Mouse (Mus musculus) frontal cortex, adult 2 months (tissue): ENCODE results near the gene Ralgps2. TPM values are rescaled to one million over a fixed set of nuclear protein-coding genes. Genes with fewer than 3 reads are reported as not detected.

Experiments used
- DNase-seq, 2 experiments: peaks; one replicate each; pipeline ENCODE4 v3.0.0; 2022; ENCODE audit warnings: low spot score in 1 of 2; ENCODE audit errors: extremely low spot score in 1 of 2
- polyA plus RNA-seq: library from polyadenylated mRNA; depleted of rRNA; stranded (reverse); fragments of >200 nt; gene quantifications from 2 replicates; pipeline ENCODE4 v1.2.3, GENCODE M21; 2012

The Ralgps2 gene
- polyA plus RNA-seq, 1 experiment, result 35.4 TPM

DNA sequence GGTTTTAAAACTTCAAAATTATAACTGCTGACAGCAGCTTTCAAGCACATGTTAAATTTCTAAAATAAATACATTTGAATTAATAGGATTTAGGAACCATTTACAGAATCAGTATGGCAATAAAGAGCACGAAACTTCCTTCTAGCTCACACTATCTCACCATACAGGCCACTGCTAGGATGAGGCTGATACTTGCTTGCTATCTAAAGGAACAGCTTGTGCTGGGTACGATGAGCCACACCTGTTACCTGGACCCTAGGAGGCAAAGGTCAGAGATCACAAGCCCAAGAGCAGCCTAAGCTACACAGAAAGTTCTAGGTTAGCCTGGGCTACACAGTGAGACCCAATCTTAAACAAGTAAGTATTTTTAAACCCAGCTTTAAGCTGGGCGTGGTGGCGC is 30.2 kb downstream of the Ralgps2 start:
- no peak for DNase-seq

DNA sequence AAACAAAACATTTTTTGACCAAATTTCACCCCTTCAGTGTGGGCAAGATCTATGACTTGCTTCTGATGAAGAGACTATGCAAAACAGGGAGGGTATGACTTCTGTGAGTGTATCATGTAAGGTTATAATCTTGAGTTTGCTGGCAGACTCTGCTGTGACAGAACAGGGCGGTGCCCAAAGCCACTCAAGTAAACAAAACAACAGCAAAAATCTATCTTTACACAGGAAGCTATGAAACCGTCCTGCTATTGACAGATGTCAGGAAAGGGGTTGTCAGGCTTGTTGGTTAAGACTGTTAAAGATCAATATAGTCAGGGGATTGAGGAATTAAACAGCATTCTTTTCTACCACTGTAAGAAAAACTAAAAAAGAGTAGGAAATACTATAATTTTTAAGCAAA is 33.8 kb downstream of the Ralgps2 start:
- no peak for DNase-seq

DNA sequence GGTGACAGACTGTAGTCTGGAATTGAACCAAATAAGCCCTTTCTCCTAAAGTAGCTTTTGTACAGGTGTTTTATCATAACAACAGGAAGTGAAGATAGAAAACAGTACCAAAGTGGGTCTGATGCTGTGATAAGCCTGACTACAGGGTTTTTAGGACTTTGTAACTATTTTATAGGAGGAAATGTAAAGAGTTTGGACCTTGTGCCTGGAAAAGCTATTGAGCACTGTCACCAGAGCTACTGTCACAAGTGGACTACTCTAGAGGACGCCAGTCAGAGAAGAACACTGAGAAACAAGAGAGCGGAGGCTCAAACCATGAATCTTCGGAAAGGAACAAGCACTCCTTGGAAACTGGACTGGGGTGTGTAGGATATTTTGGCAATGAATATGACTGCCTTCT is 35.5 kb downstream of the Ralgps2 start:
- DNase-seq, result no peak

DNA sequence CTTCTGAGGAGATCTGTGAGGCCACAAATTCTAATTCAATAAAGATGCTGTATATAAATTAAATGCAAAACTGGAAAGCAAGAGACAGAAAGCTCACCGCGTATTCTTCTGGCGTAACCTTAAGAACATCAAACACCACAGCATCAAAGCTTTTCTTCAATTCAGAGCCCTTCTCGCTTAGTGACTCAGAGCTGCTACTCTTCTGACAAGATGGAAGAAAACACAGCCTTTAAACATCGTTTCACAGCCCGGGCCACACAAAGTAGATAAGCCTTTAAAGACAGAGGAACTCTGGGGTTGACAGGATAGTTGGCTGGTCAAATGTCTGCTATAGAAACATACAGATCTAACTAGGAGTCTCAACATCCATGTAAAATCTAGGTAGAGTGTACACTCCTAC is 37.7 kb downstream of the Ralgps2 start:
- no peak for DNase-seq

DNA sequence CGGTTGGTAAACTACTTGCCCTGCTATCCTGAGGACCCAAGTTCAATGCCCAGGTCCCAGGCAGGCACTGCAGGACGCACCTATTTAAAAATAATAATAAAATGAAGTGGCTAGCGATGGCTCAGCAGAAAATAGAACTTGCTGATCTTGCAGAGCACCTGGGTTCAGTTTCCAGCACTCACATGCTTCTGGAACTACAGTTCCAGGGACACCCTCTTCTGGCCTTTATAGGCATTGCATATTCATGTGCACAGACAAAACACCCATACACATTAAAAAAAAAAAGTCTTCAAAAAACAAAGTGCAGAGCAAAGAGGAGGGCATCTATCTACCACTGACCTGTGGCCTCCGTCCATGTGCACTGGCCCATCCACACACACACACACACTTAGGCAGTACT is 47.9 kb downstream of the Ralgps2 start:
- no peak for DNase-seq

DNA sequence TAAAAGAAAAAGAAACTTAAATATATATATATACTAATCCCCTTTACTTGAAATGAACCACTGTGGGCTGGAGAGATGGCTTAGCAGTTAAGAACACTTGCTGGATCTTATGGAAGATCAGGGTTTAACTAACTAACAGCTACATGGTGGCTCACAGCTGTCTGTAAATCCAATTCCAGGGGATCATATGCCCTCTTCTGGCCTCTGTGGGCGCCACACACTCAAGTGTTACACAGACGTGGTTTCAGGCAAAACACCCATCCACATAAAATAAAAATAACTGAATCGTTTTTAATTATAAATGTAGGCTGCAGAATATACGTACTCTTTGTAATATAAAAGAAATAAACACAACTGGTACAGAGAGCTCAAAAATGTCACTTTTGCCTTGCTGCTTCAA is 50.6 kb downstream of the Ralgps2 start:
- DNase-seq, result no peak

DNA sequence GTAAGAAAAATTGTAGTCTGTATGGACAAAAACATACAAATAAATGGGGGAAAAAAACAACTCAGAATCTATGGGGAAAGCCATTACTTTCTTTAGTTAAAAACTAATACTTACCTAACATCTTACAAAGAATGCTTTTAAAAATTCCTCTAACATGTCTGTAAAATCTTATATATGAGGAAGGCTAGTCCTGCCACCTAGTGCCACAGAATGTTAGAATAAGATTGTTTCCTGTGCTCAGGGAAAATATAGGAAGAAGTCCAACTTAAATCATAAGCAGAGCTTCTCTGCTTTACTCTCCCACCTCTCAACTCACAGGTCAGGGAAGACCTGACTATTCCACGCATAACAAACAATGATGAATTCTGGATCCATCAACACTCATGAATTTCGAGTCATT is 53.5 kb downstream of the Ralgps2 start:
- no peak for DNase-seq

DNA sequence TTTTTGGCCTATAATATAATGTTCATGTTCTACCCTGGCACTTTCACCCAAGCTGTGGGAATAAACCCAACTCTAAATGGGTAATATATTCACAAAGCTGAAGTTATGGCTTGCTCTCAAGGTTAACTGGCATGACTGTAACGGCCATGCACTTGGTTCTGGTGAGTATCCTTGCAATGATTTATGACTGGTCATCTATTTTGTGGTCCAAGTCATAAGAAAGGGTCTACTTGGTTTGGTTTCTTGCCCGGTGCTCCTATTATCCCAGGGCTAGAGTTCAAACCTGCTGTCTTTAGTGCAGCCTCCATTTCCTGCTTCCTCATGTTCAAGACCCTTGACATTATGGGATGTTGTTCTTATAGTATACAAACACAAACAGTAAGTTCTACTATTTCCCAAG is 54.6 kb downstream of the Ralgps2 start:
- DNase-seq, result no peak

DNA sequence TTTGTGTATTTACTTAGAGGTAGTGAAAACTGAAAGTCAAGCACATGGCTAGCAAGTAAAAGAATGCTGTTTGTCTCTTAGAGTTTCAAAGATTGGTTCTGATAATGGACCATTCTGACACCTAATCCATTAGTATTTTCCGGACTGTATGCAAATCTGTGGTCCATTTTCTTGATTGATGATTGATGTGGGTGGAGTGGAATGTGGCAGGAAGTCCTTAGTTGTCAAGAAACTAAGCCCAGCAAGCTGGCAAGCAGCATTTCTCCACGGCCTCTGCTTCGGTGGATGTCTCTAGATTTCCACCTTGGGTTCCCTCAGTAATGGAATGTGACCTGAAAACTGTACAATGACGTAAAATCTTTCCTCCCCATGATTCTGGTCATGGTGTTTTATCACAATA is 68.8 kb downstream of the Ralgps2 start:
- DNase-seq, result no peak

DNA sequence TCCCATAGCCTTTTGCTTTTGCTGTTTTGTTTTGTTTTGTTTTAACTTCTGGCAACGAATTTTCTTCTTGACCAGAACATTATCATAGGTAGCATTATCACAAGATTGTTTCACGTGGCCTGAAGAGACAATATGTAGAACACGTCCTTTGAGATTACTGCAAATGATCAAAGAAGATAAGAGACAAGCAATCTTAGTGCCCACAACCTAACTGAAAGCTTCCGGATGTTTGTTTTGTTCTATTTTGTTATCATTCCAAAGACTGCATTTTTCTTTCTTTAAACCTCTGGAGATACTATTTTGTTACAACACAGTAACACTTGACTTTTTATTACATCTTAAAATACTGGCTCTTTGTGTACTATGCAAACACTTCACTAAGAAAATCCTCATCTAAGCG is 69.4 kb downstream of the Ralgps2 start:
- no peak for DNase-seq

DNA sequence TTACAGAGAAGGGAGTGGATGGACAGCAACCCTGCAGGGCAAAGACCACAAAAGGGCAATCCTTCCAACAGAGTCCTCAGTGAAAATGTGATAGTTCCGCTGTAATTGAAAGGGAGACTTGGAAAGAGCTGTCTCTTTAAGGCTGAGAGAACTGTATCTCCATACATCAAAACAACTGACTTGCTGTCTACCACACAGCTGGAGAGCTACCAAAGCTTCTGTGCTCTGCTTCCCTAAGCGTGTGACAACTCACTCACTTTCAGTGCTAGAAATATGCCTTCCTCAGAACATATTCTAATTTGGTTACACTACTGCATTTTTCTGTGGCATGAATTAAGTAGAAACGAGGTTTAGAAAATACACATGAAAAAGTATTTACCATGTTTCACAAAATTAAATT is 75.2 kb downstream of the Ralgps2 start:
- DNase-seq, result peak; percentile 38 to 70

DNA sequence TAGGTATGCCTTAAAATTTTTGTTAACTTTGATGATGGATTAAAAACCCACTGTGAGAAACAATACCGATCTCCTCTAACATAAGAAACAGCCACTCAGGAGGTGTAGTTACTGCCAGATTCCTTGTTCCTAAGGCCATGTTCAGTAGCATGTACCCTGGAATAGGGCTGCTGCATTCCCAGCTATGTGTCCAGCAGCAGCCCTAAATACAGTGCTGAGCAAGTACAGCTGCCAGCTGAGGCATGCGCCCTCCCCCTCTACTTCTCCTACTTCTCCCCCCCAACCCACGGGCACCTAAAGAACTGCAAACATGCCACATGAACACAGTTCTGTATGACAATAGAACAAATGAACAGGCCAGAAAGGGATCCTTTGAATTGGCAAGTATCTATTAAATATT is 75.7 kb downstream of the Ralgps2 start:
- DNase-seq, result no peak

DNA sequence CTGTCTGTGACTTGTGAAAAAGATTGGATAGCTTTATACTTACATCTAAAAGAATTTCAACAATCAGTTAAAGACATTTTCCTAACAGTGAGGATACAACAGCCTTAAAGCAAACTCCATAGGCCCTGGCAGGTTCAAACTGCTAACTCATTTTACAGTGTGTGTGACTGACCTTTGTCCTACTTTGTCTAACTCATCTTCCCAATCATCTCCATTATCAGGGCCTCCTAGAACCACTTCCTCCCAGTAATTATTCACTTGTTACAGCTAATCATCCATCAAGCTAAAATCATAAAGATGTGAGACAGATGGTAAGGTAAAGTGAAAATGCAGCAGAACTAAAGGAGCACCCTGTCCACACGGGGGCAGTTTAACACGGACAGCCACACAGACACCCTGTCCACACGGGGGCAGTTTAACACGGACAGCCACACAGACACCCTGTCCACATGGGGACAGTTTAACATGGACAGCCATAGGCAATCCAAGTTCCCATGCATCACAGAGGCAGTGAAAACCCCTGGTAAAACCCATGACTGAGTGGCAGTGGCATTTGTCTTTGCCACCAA is 77.9 kb downstream of the Ralgps2 start:
- no peak for DNase-seq

DNA sequence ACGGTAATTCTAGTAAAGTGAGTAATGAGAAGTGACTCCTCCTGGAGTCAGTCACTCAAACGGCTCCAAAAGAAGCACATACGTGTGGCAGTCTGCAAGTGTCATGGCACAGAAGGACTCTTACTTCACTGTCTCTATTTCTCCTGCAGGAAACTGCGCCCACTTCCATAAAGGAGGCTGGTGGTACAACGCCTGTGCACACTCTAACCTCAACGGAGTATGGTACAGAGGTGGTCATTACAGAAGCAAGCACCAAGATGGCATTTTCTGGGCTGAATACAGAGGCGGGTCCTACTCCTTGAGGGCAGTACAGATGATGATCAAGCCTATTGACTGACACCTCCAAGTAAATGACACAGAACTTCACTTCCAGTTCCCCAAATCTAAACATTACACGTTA is 79.2 kb downstream of the Ralgps2 start:
- no peak for DNase-seq

DNA sequence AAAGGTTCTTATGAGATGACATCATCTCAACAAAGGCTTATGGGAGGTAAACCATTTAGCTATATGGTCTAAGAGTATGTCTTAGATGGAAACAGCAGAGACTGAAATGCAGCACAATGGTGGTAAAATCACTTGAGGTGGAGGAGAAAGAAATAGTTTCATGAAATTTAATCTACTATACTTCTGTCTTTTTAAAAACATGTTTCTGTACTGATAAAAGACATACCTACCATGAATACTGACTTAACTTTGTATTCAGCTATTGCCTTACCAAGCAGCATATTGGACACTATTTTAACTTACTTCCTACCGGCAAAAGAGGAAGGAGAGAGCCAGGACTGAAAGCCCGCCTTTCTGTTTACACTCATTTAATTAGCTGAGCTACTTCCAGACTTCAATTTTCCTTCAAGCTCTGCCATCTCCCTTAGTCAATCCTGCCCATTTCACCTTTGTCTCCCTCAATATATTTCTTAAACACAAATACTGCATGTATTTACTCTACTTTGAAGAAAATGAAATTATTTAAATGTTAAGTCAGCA is 79.6 kb downstream of the Ralgps2 start:
- DNase-seq, result no peak

DNA sequence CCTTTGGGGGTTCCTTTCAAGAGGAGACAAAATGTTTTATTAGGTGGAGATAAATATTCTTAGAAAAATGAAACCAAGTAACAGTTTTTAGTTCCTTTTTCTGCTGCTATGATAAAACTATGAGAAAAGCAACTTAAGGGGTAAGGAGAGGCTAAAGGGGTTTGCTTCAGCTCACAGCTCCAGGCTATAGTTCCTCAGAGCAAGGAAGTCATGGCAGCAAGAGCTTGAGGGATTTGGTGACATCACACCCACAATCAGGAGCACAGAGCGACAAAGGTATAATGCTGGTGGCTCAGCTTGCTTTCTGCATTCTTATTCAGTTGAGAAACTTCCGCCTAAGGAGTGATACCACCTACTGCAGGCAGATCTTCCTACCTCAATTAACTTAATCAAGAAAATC is 80.3 kb downstream of the Ralgps2 start:
- no peak for DNase-seq

DNA sequence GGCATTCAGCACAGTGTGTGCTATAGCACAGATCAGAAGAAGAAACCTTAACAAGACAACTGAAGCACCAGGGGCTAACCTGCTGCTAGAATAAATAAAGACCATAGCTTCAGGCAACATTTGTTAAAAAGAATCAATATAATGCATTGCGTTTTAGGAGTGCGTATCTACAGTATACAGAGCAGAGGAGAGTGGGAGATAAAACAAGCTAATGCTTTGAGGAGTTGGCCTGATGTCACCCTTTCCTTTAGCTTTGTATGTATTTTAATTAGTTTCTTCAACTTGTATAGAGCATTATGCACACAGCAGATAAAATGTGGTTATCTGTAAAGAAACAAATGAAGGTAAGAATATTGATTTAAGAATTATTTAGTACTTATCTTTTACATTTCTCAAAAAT is 82.8 kb downstream of the Ralgps2 start:
- no peak for DNase-seq

DNA sequence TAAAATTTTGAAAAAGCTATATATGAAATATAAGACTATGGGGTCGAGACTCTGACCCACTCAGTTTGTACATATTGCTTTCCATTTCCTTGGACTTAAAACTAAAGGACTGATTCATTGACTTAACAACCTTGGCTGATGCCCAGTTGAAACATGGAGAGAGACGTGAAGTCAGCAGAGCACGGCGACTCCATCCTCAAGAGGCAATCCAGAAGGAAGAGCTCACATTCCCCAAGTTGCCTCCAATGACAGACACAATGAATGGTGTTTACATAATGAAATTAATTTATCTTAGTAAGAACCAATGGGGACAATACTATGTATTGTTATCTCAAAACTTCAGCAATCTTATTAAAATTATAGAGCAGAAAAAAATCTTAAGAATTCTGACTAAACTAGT is 84.9 kb downstream of the Ralgps2 start:
- no peak for DNase-seq

DNA sequence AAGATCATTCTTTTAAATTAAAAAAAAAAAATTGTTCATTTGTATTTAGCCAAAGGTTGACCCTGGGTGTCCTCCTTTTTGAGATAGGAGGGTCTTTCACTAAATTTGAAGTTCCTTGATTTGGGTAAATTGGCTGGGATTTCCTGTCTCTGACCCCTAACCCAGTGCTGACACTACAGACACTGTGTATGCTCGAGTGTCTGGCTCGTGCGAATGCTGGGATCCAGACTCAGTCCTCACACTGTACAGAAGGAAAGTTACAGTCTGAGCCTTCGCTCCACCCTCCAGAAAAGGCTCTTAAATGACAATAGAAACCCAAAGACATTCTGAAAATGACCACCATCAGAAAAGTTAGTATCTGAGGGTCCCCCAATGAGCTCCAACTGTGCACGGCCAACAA is 86.6 kb downstream of the Ralgps2 start:
- no peak for DNase-seq

DNA sequence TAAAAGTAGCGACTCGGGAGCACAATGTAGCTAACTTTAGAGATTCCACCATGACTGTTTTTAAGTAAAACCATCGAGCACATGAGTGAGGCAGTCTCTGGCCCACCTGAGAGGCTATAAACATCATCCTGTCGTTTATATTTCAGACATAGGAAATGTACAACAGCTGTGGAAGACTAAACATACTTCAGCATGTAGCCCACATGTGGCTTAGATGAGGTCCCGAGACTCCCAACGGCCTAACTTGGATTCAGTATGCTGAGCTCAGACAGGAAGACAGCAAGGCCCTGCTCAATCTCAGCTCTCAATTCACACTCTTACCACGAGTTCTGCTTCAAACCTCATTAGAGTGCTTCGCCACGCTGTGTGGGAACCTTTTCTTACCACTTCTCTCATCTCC is 87.0 kb downstream of the Ralgps2 start:
- peak in 1 of 2 experiments; percentile 28 for DNase-seq

DNA sequence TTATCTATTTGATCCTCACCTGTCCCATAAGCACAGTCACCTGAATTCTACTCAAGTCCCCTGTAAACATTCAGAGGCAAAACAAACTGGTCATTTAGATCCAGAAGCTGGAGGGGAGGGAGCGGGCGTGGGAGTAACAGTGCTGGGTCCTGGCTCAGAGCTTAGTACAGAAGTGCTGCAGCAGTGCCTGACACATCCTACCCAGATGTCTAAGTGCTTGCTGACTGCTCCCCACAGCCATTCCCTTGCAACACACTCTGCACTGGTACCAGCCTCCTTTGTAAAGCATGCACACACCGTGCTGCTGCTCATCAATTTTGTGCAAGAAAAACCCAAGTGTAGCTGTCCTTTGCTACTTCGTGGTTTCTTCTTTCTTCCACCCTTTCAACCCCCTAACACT is 92.3 kb downstream of the Ralgps2 start:
- peak in 1 of 2 experiments; percentile 26 for DNase-seq

DNA sequence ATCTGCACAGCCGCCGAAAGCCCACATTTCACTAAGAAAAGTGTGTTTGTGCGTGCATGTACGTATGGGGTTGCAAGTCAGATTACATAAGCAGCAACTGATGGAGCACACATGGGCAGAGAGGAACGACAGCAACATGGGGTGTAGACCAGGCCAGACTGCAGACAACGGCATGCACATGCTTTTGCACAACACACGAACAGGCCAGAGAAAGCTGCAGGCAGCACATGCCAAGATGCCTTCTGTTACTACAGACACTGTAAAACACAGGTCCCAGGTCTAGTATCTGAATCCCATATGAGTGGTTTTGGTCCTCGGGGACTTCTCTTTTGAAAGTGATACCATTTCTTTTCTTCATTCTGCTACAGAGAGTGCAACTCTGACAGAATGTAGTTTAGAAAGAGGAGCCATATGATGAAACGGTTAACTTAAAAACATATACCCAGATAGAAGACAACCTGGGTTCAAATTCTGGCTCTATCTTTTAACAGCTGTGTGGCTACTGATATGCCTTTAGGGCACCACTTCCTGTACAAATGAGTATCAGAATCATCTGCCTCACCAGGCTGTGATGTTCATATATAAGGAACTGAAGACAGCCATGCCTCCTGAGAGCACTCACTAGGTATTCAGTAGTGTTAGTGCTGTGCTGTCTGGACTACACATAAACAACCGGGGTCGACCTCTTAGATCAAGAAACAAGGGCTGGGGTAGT is 97.6 kb downstream of the Ralgps2 start:
- DNase-seq, result peak in 1 of 2 experiments; percentile 40
